Mouse (Mus musculus) MEL (cell line): ENCODE data around the gene Gm11077. TPM values are rescaled to one million over a fixed set of nuclear protein-coding genes. Genes with fewer than 3 reads are reported as not detected.

Experiments used
- DNase-seq: peaks from one replicate; pipeline ENCODE4 v3.0.0; 2011; ENCODE audit warnings: low read depth, low spot score
- H3K27ac ChIP-seq: 2 replicates; pipeline ENCODE4 v1.5.1; 2012; ENCODE audit warnings: low read depth, mild to moderate bottlenecking, control low read depth, low read length, moderate library complexity; ENCODE audit not compliant: control insufficient read depth
- H3K27me3 ChIP-seq, 2 experiments: fragments of 150-350 bp in 1 of 2; sonication (generic) in 1 of 2; 2 replicates each; pipeline ENCODE4 v1.6.1; 2012; ENCODE audit warnings: low read length in 2 of 2, mild to moderate bottlenecking in 2 of 2, improper control_type of control experiment in 1 of 2, moderate library complexity in 1 of 2; ENCODE audit not compliant: insufficient read depth in 2 of 2, control insufficient read depth in 1 of 2
- H3K36me3 ChIP-seq, 2 experiments: 2 replicates each; pipeline ENCODE4 v1.6.1; 2012 to 2014; ENCODE audit warnings: low read length in 2 of 2, improper control_type of control experiment in 1 of 2, inconsistent platforms in 1 of 2, mild to moderate bottlenecking in 1 of 2; ENCODE audit not compliant: insufficient read depth in 2 of 2, control insufficient read depth in 1 of 2
- H3K4me1 ChIP-seq, 2 experiments: fragments of 150-350 bp in 1 of 2; sonication (generic) in 1 of 2; 2 replicates each; pipeline ENCODE4 v1.6.1; 2012; ENCODE audit warnings: low read length in 2 of 2, improper control_type of control experiment in 1 of 2, mild to moderate bottlenecking in 1 of 2; ENCODE audit not compliant: insufficient read depth in 2 of 2, control insufficient read depth in 1 of 2
- H3K4me3 ChIP-seq, 2 experiments: fragments of 150-350 bp in 1 of 2; sonication (generic) in 1 of 2; 2 replicates each; pipeline ENCODE4 v1.5.1; 2012; ENCODE audit warnings: low read depth in 2 of 2, low read length in 2 of 2, mild to moderate bottlenecking in 2 of 2, moderate library complexity in 2 of 2, control low read depth in 1 of 2, improper control_type of control experiment in 1 of 2; ENCODE audit not compliant: control insufficient read depth in 1 of 2, insufficient read depth in 1 of 2
- H3K79me2 ChIP-seq: 2 replicates; pipeline ENCODE4 v1.6.1; 2012; ENCODE audit warnings: mild to moderate bottlenecking, low read length, moderate library complexity; ENCODE audit not compliant: control insufficient read depth, poor library complexity, insufficient read depth
- H3K9ac ChIP-seq: 2 replicates; pipeline ENCODE4 v1.6.1; 2012; ENCODE audit warnings: low read depth, mild to moderate bottlenecking, control low read depth, low read length, moderate library complexity; ENCODE audit not compliant: control insufficient read depth, poor library complexity, severe bottlenecking
- H3K9me3 ChIP-seq: fragments of 150-350 bp; sonication (generic); replicated peaks from 2 replicates; pipeline ENCODE4 v1.6.1; 2012; ENCODE audit warnings: mild to moderate bottlenecking, low read length, improper control_type of control experiment, moderate library complexity; ENCODE audit not compliant: insufficient read depth
- CTCF ChIP-seq, 3 experiments: IDR thresholded peaks in 2 of 3; conservative IDR thresholded peaks in 1 of 3; 2 replicates each; pipeline ENCODE4 v1.5.1; 2011 to 2012; ENCODE audit warnings: low read length in 3 of 3, low read depth in 2 of 3, mild to moderate bottlenecking in 2 of 3, improper control_type of control experiment in 1 of 3, inconsistent platforms in 1 of 3, mixed read lengths in 1 of 3, moderate library complexity in 1 of 3; ENCODE audit not compliant: control insufficient read depth in 1 of 3, insufficient read depth in 1 of 3, poor library complexity in 1 of 3, severe bottlenecking in 1 of 3
- JUND ChIP-seq: IDR thresholded peaks from 2 replicates; pipeline ENCODE4 v1.6.1; 2011; ENCODE audit warnings: low read depth, mild to moderate bottlenecking, improper control_type of control experiment, low read length
- MAFK ChIP-seq: IDR thresholded peaks from 2 replicates; pipeline ENCODE4 v1.6.1; 2011; ENCODE audit warnings: low read depth, mild to moderate bottlenecking, low read length, improper control_type of control experiment, borderline replicate concordance
- MAZ ChIP-seq: IDR thresholded peaks from 2 replicates; pipeline ENCODE4 v1.6.1; 2012; ENCODE audit warnings: low read depth, mild to moderate bottlenecking, inconsistent platforms, low read length, improper control_type of control experiment
- MXI1 ChIP-seq: IDR thresholded peaks from 2 replicates; pipeline ENCODE4 v1.6.1; 2011; ENCODE audit warnings: mild to moderate bottlenecking, low read depth, low read length, improper control_type of control experiment
- MYB ChIP-seq: IDR thresholded peaks from 2 replicates; pipeline ENCODE4 v1.6.1; 2011; ENCODE audit warnings: mild to moderate bottlenecking, low read depth, low read length, improper control_type of control experiment
- MYC ChIP-seq: IDR thresholded peaks from 2 replicates; pipeline ENCODE4 v1.6.1; 2011; ENCODE audit warnings: low read depth, mild to moderate bottlenecking, low read length, improper control_type of control experiment, moderate library complexity
- POLR2AphosphoS2 ChIP-seq: IDR thresholded peaks from 2 replicates; pipeline ENCODE4 v1.6.1; 2011; ENCODE audit warnings: low read length, improper control_type of control experiment
- TBP ChIP-seq: IDR thresholded peaks from 2 replicates; pipeline ENCODE4 v1.8.0; 2011; ENCODE audit warnings: low read depth, low read length, improper control_type of control experiment
- TCF12 ChIP-seq: IDR thresholded peaks from 2 replicates; pipeline ENCODE4 v1.6.1; 2014; ENCODE audit warnings: low read depth, mild to moderate bottlenecking, inconsistent platforms, low read length, improper control_type of control experiment, moderate library complexity
- UBTF ChIP-seq: IDR thresholded peaks from 2 replicates; pipeline ENCODE4 v1.6.1; 2012; ENCODE audit warnings: low read depth, mild to moderate bottlenecking, inconsistent platforms, low read length, improper control_type of control experiment, moderate library complexity, borderline replicate concordance; ENCODE audit not compliant: insufficient read depth
- USF1 ChIP-seq: IDR thresholded peaks from 2 replicates; pipeline ENCODE4 v1.6.1; 2014; ENCODE audit warnings: low read depth, mild to moderate bottlenecking, inconsistent platforms, low read length, improper control_type of control experiment, moderate library complexity
- ZC3H11A ChIP-seq: IDR thresholded peaks from 2 replicates; pipeline ENCODE4 v1.6.1; 2012; ENCODE audit warnings: low read depth, mild to moderate bottlenecking, inconsistent platforms, low read length, improper control_type of control experiment
- ZKSCAN1 ChIP-seq: IDR thresholded peaks from 2 replicates; pipeline ENCODE4 v1.6.1; 2012; ENCODE audit warnings: low read depth, mild to moderate bottlenecking, inconsistent platforms, low read length, improper control_type of control experiment, moderate library complexity
- ZNF384 ChIP-seq: IDR thresholded peaks from 2 replicates; pipeline ENCODE4 v1.6.1; 2012; ENCODE audit warnings: low read depth, mild to moderate bottlenecking, inconsistent platforms, low read length, improper control_type of control experiment
- polyA plus RNA-seq, 2 experiments: library from polyadenylated mRNA; stranded (reverse) in 1 of 2; unstranded in 1 of 2; fragments of >175 nt in 1 of 2; fragments of >200 nt in 1 of 2; gene quantifications; 2 replicates each; pipeline versions ENCODE4 v1.2.1 to v1.2.4; 2012; ENCODE audit warnings: low replicate concordance in 2 of 2, low read depth in 1 of 2; ENCODE audit not compliant: insufficient read length in 2 of 2, insufficient read depth in 1 of 2, missing spikeins in 1 of 2
- total RNA-seq: library from RNA; depleted of rRNA; stranded (reverse); fragments of 300-350 nt; gene quantifications from 2 replicates; pipeline ENCODE4 v1.2.3, GENCODE M21; 2012

The Gm11077 gene
- total and polyA plus RNA-seq, 3 experiments: not detected

DNA sequence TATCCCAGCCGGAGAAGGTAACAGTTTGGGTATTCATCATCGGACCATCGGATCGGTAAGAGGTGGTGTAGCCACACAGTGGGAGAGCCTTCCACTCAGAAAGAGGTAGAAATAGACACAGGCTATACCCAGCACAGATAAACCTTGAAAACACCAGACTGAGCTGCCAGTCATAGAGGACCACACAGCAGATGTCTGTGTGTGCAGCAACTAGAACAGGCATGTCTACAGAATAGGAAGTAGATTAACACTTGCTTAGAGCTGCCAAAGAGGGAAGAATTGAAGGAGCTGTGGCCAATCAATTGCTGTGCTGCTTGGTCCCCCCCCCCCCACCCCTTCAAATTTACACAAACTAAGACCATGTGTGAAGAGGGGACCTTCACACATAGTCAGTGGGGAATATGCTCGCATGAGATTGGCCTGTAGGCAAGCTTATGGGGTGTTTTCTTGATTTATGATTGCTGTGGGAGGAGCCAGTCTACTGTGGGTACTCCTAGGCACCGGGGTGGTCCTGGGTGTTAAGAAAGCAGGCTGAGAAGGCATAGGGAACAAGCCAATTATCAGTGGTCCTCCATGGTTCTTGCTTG, 64.7 kb downstream of the Gm11077 start:
- no peak for DNase-seq
- H3K9ac ChIP-seq: no peak overlapping the region

GRCm38 (mm10) chr6:140798841-140799240, 69.8 kb downstream of the Gm11077 start:
- DNase-seq: no peak
- H3K9ac ChIP-seq: no peak overlapping the region
- no peaks in the 10 kb centered on the region for H3K9me3 ChIP-seq
- H3K4me3 ChIP-seq: no peak overlapping the region
- no peaks in the 10 kb centered on the region for H3K4me1 ChIP-seq
- H3K27me3 ChIP-seq: no peaks in the 10 kb centered on the region
- no peaks in the 10 kb centered on the region for H3K79me2 ChIP-seq
- TF ChIP-seq TBP (no peak), TCF12 (no peak), CTCF (IDR thresholded peaks at IDR 0.05 in 2 of 3, conservative IDR thresholded peaks at IDR 0.05 in 1 of 3; ENCODE audit: control insufficient read depth in 1 of 3, insufficient read depth in 1 of 3, low read depth in 2 of 3, low read length in 3 of 3, poor library complexity in 1 of 3, severe bottlenecking in 1 of 3) (0 out of 6 replicates have a peak, but pooled peaks of 1 of the 3 experiments have one; percentile 16), MYC (no peak), UBTF (no peak), USF1 (no peak), ZNF384 (no peak), MYB (no peak)
- TF ChIP-seq, all 39 proteins: peak for 1
- H3K36me3 ChIP-seq: no peaks in the 10 kb centered on the region
- H3K27ac ChIP-seq: no peak overlapping the region

More for the DNA sequence above, 64.7 kb downstream of the Gm11077 start:
- Histone ChIP-seq H3K36me3 (no peaks in the 10 kb centered on the region), H3K9me3 (no peaks in the 10 kb centered on the region), H3K27ac (no peak overlapping the region), H3K27me3 (no peaks in the 10 kb centered on the region), H3K79me2 (no peaks in the 10 kb centered on the region), H3K4me3 (no peak overlapping the region), H3K4me1 (no peaks in the 10 kb centered on the region)
- TF ChIP-seq MAFK (no peak), MYC (no peak), ZC3H11A (no peak), MAZ (no peak), JUND (no peak), MYB (no peak), ZNF384 (no peak), ZKSCAN1 (no peak), TBP (no peak), POLR2AphosphoS2 (no peak), MXI1 (no peak)
